Comparison of ENCODE assay signal across 9 mouse cellular contexts in the genomic region with DNA sequence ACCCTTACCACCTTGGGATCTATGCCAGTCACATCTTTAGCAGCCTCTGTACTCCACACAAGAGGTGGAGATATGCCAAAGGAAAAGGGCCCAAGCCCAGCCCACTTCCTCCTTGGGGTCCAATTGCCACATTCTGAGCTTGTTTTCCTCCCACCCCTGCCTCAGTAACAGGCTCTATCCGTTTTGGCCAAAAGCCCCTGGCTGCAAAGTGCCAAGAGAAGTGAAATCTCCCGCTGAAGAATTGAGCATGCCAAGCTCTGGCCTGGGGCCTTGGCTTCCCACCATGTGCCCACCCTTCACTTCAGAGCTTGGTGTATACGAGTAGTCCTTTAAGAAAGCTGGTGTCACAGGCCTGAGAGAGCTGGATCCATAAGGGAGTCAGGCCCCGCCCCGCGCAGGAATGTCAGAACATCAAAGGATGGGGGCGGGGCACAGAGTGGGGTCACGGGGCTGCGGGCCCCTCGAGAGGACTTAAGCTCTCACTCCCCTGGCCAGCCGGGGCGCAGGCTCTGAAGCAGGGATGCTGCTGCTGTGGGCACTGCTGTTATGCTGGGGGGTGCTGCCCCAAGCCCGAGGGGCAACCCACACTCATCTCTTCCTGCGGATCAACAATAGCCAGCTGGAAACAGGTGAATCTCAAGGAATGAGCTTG. TPM values are rescaled to one million over a fixed set of nuclear protein-coding genes. Genes with fewer than 3 reads are reported as not detected.
DNase-seq lines count a peak whose midpoint lies in the region; ATAC-seq and TF ChIP-seq lines count a peak whose summit lies in the region.
"Had no signal": no experiment of that assay in that cellular context is flagged by ENCODE, and none has a peak within 500 bp of the region (broad histone marks: within the 10 kb centered on the region; RNA-seq: fewer than 3 reads in every experiment).

A gene (plus strand): TSS at position 478 of the 652 bp plus-strand sequence.

- H3K4me1 ChIP-seq in forebrain, embryonic 13.5 days = peaks cover 18% of the 10 kb centered on the region
- no peaks in the 10 kb centered on the region for H3K4me1 ChIP-seq in kidney, adult 2 months (ENCODE audit: control insufficient read depth, insufficient read depth, low read length)
- H3K4me1 ChIP-seq in stomach, postnatal 0 days (replicated peaks; ENCODE audit: control insufficient read depth, insufficient read depth) = no peaks in the 10 kb centered on the region

- TF ChIP-seq CTCF in kidney, adult 2 months (conservative IDR thresholded peaks at IDR 0.05; ENCODE audit: insufficient read depth, insufficient read length, low read depth, low read length) = no peak
- TF ChIP-seq CTCF in stomach, postnatal 0 days (IDR thresholded peaks at IDR 0.05; ENCODE audit: low read depth) = no peak

- no peak within 1 kb of the TSS for H3K27ac ChIP-seq in forebrain, embryonic 13.5 days
- H3K27ac ChIP-seq in kidney, adult 2 months (ENCODE audit: insufficient read depth, low read depth, low read length) = no peak within 1 kb of the TSS
- no peak within 1 kb of the TSS; the same call in 1 of the 2 replicates for H3K27ac ChIP-seq in stomach, postnatal 0 days (replicated peaks)

- H3K36me3 ChIP-seq in forebrain, embryonic 13.5 days (ENCODE audit: poor library complexity, severe bottlenecking) = no peaks in the 10 kb centered on the region
- no peaks in the 10 kb centered on the region for H3K36me3 ChIP-seq in kidney, adult 2 months (ENCODE audit: control insufficient read depth, insufficient read depth, low read length)
- no peaks in the 10 kb centered on the region for H3K36me3 ChIP-seq in stomach, postnatal 0 days (ENCODE audit: control insufficient read depth, insufficient read depth, low read length)

- H3K9me3 ChIP-seq in forebrain, embryonic 13.5 days (replicated peaks) = no peaks in the 10 kb centered on the region
- H3K9me3 ChIP-seq in stomach, postnatal 0 days (ENCODE audit: control insufficient read depth, low read length) = no peaks in the 10 kb centered on the region

- intact Hi-C loops in left cerebral cortex, postnatal 10 days (cut with DNase I) = no loop called here
- intact Hi-C loops in left cerebral cortex, postnatal 25 days (cut with DNase I) = no loop called here

- peak within 1 kb of the TSS; percentile 38 for H3K4me2 ChIP-seq in forebrain, embryonic 13.5 days
- H3K4me2 ChIP-seq in stomach, postnatal 0 days (replicated peaks; ENCODE audit: low read depth) = 0 out of 2 replicates have a peak within 1 kb of the TSS, but pooled peaks have one; percentile 14

- no peak for TF ChIP-seq EP300 in stomach, postnatal 0 days (optimal IDR thresholded peaks at IDR 0.05)

- WGBS in forebrain, embryonic 13.5 days = 4% methylated on average over 14 of the region's 14 CpGs
- 14% methylated on average over 14 of the region's 14 CpGs for WGBS in kidney, adult 2 months
- 5% methylated on average over 14 of the region's 14 CpGs for WGBS in stomach, postnatal 0 days

- peak within 1 kb of the TSS; percentile 16; the same call in 1 of the 2 replicates for H3K9ac ChIP-seq in forebrain, embryonic 13.5 days
- H3K9ac ChIP-seq in stomach, postnatal 0 days (ENCODE audit: low read length) = no peak within 1 kb of the TSS

- ATAC-seq in forebrain, embryonic 13.5 days = peak; percentile 90
- no peak; the same call in 1 of the 2 replicates for ATAC-seq in stomach, postnatal 0 days (ENCODE audit: low FRiP score, low TSS enrichment)

- H3K27me3 ChIP-seq in forebrain, embryonic 13.5 days = no peaks in the 10 kb centered on the region
- H3K27me3 ChIP-seq in kidney, adult 2 months (replicated peaks; ENCODE audit: control insufficient read depth, insufficient read depth, low read length) = no peaks in the 10 kb centered on the region
- H3K27me3 ChIP-seq in stomach, postnatal 0 days (ENCODE audit: control insufficient read depth, insufficient read depth, low read length) = no peaks in the 10 kb centered on the region

- peak; percentile 43 to 77 for DNase-seq in left cerebral cortex, postnatal 10 days (ENCODE audit: extremely low spot score in 1 of 2, low spot score in 2 of 2)
- DNase-seq in left cerebral cortex, adult 9 months (ENCODE audit: low spot score in 2 of 2) = no peak
- peak; percentile 57 for DNase-seq in kidney, adult 2 months
- peak; percentile 61 for DNase-seq in lung, postnatal 14 days
- DNase-seq in stomach, postnatal 0 days (ENCODE audit: low spot score) = peak; percentile 64
- DNase-seq in thymus, adult 18-20 months = no peak
- no peak for DNase-seq in left cerebral cortex, postnatal 25 days (ENCODE audit: low spot score in 2 of 2)

- no peak within 1 kb of the TSS for H3K4me3 ChIP-seq in forebrain, embryonic 13.5 days
- H3K4me3 ChIP-seq in kidney, adult 2 months (ENCODE audit: insufficient read depth, low read depth, low read length) = no peak within 1 kb of the TSS
- no peak within 1 kb of the TSS for H3K4me3 ChIP-seq in stomach, postnatal 0 days (ENCODE audit: low read depth, low read length)

- TF ChIP-seq POLR2A in kidney, adult 2 months (IDR thresholded peaks at IDR 0.05; ENCODE audit: low read depth, low read length) = no peak

RNA-seq across cellular contexts. Expression of the gene that starts here (rescaled TPM):
- total RNA-seq in left cerebral cortex, postnatal 10 days (2021) = under 1 TPM in 1 of 2 experiments, not detected in 1; 0.21 TPM
- not detected in 2 replicates for polyA plus RNA-seq in forebrain, embryonic 13.5 days (2015; fragmentation: Nextera tagmentation; extraction: Ambion mirVana)
- polyA plus RNA-seq in kidney, adult 2 months (2012; rRNA removed) = 0.10 and 0.16 TPM in 2 replicates
- 12.1 and 12.2 TPM in 2 replicates for polyA plus RNA-seq in stomach, postnatal 0 days (2015; fragmentation: Nextera tagmentation; extraction: Ambion mirVana)
- not detected for total RNA-seq in left cerebral cortex, postnatal 25 days (2021)
- total RNA-seq: heart, postnatal 36 days had no signal

Comparison
In these comparisons a context has a peak if more than half of its experiments do, and no peak if none do; other contexts are left out.
1. RNA of the gene that starts here (polyA plus RNA-seq): 12.1 to 12.2 TPM in stomach, postnatal 0 days; 0.10 to 0.16 TPM in kidney, adult 2 months and not detected in forebrain, embryonic 13.5 days; every median in the first group is over 10 times any median in the second.
2. Peak in DNase-seq in left cerebral cortex, postnatal 10 days; RNA of the gene not detected or under 1 TPM.
3. Peak in ATAC-seq, H3K9ac ChIP-seq and H3K4me2 ChIP-seq in forebrain, embryonic 13.5 days; RNA of the gene not detected or under 1 TPM.
4. Peak in DNase-seq in kidney, adult 2 months; RNA of the gene not detected or under 1 TPM.
5. DNase-seq: peak in lung, postnatal 14 days (single experiment) and stomach, postnatal 0 days (single experiment); none in left cerebral cortex, adult 9 months (0 of 2), thymus, adult 18-20 months (0 of 2) and left cerebral cortex, postnatal 25 days (0 of 2).